Mouse (Mus musculus) heart, postnatal 0 days (tissue): Measurements from ENCODE around the gene Ern1. TPM values are rescaled to one million over a fixed set of nuclear protein-coding genes. Genes with fewer than 3 reads are reported as not detected.

Experiments
- ATAC-seq: fragments of 200-750 bp; cut with Nextera tagmentation; 2 replicates; pipeline ENCODE4 v1.8.0; 2017; ENCODE audit warnings: low read depth, moderate number of reproducible peaks, moderate library complexity; ENCODE audit not compliant: insufficient read depth
- DNase-seq: peaks from one replicate; pipeline ENCODE4 v3.0.0-alpha.2; 2016; ENCODE audit warnings: low spot score
- H3K27ac ChIP-seq: fragments of 300-500 bp; sonication (generic); 2 replicates; pipeline ENCODE4 v1.5.1; 2014; ENCODE audit warnings: low read depth, mild to moderate bottlenecking
- H3K27me3 ChIP-seq: fragments of 300-500 bp; sonication (generic); 2 replicates; pipeline ENCODE4 v1.6.1; 2014; ENCODE audit warnings: low read length, mixed read lengths; ENCODE audit not compliant: control insufficient read depth, insufficient read depth
- H3K36me3 ChIP-seq: fragments of 300-500 bp; sonication (generic); replicated peaks from 2 replicates; pipeline ENCODE4 v1.6.1; 2014; ENCODE audit warnings: low read length, mixed read lengths; ENCODE audit not compliant: control insufficient read depth, insufficient read depth
- H3K4me1 ChIP-seq: fragments of 300-500 bp; sonication (generic); 2 replicates; pipeline ENCODE4 v1.6.1; 2014; ENCODE audit warnings: antibody characterized with exemption; ENCODE audit not compliant: control insufficient read depth, insufficient read depth
- H3K4me2 ChIP-seq: fragments of 300-500 bp; sonication (generic); 2 replicates; pipeline ENCODE4 v1.6.1; 2014; ENCODE audit warnings: low read depth, mild to moderate bottlenecking, low read length, moderate library complexity
- H3K4me3 ChIP-seq: fragments of 300-500 bp; sonication (generic); 2 replicates; pipeline ENCODE4 v1.5.1; 2014; ENCODE audit warnings: low read depth, low read length
- H3K9ac ChIP-seq: fragments of 300-500 bp; sonication (generic); replicated peaks from 2 replicates; pipeline ENCODE4 v1.6.1; 2014; ENCODE audit warnings: low read depth, low read length, mixed read lengths
- H3K9me3 ChIP-seq: fragments of 300-500 bp; sonication (generic); replicated peaks from 2 replicates; pipeline ENCODE4 v1.6.1; 2016; ENCODE audit warnings: low read length; ENCODE audit not compliant: control insufficient read depth
- CTCF ChIP-seq: IDR thresholded peaks from 2 replicates; pipeline ENCODE4 v1.5.1; 2016; ENCODE audit warnings: antibody characterized with exemption, control low read depth, low read depth
- EP300 ChIP-seq: IDR thresholded peaks from 2 replicates; pipeline ENCODE4 v1.6.1; 2016; ENCODE audit warnings: antibody characterized with exemption, low read depth
- WGBS: fragments of 180-500 bp; shearing (Covaris S2); extraction: QIAGEN DNeasy Blood & Tissue Kit; methylation state at CpG from one replicate; pipeline ENCODE4 v1.1.7; 2014; 5-methylcytosine and 5-hydroxymethylcytosine counted together
- polyA plus RNA-seq: library from polyadenylated mRNA; unstranded; fragments of >200 nt; fragmentation: Nextera tagmentation; extraction: Ambion mirVana; gene quantifications from 2 replicates; pipeline ENCODE4 v1.2.1, GENCODE M21; 2015
- total RNA-seq: library from RNA; depleted of rRNA; stranded (reverse); fragments of >200 nt; gene quantifications from 2 replicates; pipeline ENCODE4 v1.2.3, GENCODE M21; 2014; ENCODE audit warnings: low replicate concordance; rRNA removed

The Ern1 gene
- total and polyA plus RNA-seq, 2 experiments from 2014 or later: 2.6 to 5.0 TPM

GRCm38 (mm10) chr11:106353188-106353587 lies 134.5 kb downstream of the Ern1 start, which contains the start of gene Scn4a:
TSS of gene Scn4a (minus strand) at chr11:106353288.
- no peak within 1 kb of the TSS for H3K9ac ChIP-seq
- H3K36me3 ChIP-seq: no peaks in the 10 kb centered on the region
- no peaks in the 10 kb centered on the region for H3K27me3 ChIP-seq
- no peak within 1 kb of the TSS for H3K4me2 ChIP-seq
- no peaks in the 10 kb centered on the region for H3K9me3 ChIP-seq
- H3K27ac ChIP-seq: no peak within 1 kb of the TSS
- peaks cover 10% of the 10 kb centered on the region for H3K4me1 ChIP-seq
- no peak within 1 kb of the TSS for H3K4me3 ChIP-seq
- TF ChIP-seq CTCF: no peak
- no peak for TF ChIP-seq EP300
- DNase-seq: no peak
- WGBS: 78% methylated on average over 12 of the region's 12 CpGs
- no peak for ATAC-seq

DNA sequence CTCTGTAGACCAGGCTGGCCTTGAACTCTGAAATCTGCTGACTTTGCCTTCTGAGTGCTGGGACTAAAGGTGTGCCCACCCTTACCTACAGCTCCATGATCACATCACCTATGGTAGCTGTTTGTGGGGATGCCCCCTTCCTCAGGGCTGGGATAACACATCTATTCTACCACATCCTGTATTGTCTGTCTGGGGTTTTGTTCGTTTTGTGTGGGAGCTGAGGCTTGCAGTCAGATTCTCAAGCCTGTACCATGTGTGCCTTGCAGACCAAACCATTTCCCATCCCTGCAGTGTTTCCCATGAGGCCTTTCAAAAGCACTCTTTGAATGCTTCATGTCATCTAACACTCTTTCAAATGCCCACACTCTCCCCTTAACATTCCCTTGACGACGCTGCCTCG lies 135.7 kb downstream of the Ern1 start:
- no peak overlapping the region for H3K9ac ChIP-seq
- no peak for DNase-seq
- H3K4me3 ChIP-seq: no peak overlapping the region
- H3K27ac ChIP-seq: no peak overlapping the region
- H3K27me3 ChIP-seq: no peaks in the 10 kb centered on the region
- ATAC-seq: no peak
- no peak overlapping the region for H3K4me2 ChIP-seq
- no peaks in the 10 kb centered on the region for H3K36me3 ChIP-seq
- H3K9me3 ChIP-seq: no peaks in the 10 kb centered on the region
- TF ChIP-seq CTCF (no peak), EP300 (no peak)
- WGBS: 53% methylated on average over 4 of the region's 4 CpGs
- H3K4me1 ChIP-seq: peaks cover 10% of the 10 kb centered on the region

DNA sequence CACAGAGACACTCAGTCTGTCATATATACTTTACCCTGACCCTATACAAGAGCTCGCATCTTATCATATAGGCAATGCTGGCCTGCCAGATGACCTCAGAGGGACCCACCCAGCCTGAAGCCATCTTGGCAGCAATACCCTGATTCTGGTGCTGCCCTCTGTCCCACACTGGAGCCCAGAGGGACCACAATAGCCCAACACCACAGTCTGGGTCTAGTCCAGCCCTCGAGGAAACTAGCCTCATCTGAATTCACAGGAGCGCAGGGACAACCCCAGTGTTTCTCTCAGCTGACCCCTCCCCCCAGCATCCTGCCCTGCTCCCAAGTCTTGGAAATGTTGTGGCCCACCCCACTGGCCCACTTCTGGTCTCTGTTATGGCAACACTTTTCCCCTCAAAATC lies 136.4 kb downstream of the Ern1 start:
- Histone ChIP-seq H3K9me3 (no peaks in the 10 kb centered on the region), H3K27me3 (no peaks in the 10 kb centered on the region), H3K4me2 (no peak overlapping the region), H3K9ac (no peak overlapping the region), H3K36me3 (no peaks in the 10 kb centered on the region), H3K4me1 (peaks cover 10% of the 10 kb centered on the region), H3K27ac (no peak overlapping the region), H3K4me3 (no peak overlapping the region)
- ATAC-seq (no peak), DNase-seq (no peak)
- TF ChIP-seq EP300: no peak
- no peak for TF ChIP-seq CTCF
- 66% methylated on average over 3 of the region's 3 CpGs for WGBS

DNA sequence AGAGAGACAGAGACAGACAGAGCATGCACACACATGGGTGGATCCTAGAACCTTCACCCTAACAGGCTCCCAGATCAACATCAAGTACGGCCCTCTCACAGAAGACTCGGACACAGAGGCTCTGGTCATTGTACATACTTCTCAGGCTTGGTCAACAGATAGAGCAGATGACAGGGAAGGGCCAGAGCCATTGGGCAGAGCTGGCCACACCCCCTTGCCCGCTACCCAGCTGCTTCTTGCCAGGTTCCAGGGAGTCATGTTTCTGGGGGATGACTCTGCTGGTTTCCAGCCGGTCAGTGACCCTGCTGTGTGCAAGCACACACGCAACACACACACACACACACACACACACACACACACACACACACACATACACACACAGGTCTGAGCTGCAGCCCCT lies 136.8 kb downstream of the Ern1 start:
- no peak overlapping the region for H3K4me3 ChIP-seq
- H3K27ac ChIP-seq: no peak overlapping the region
- WGBS: 67% methylated on average over 5 of the region's 5 CpGs
- H3K27me3 ChIP-seq: no peaks in the 10 kb centered on the region
- H3K4me2 ChIP-seq: no peak overlapping the region
- no peak overlapping the region for H3K9ac ChIP-seq
- no peaks in the 10 kb centered on the region for H3K9me3 ChIP-seq
- no peaks in the 10 kb centered on the region for H3K36me3 ChIP-seq
- TF ChIP-seq CTCF: no peak
- TF ChIP-seq EP300: no peak
- ATAC-seq (no peak; the same call in 1 of the 2 replicates), DNase-seq (no peak)
- peaks cover 7% of the 10 kb centered on the region for H3K4me1 ChIP-seq

- no peaks in the 10 kb centered on the region for H3K36me3 ChIP-seq
- no peaks in the 10 kb centered on the region for H3K4me1 ChIP-seq
- H3K9me3 ChIP-seq: no peaks in the 10 kb centered on the region
- no peak for DNase-seq
- H3K27me3 ChIP-seq: no peaks in the 10 kb centered on the region
- H3K27ac ChIP-seq: no peak overlapping the region
- TF ChIP-seq CTCF: no peak
- no peak for TF ChIP-seq EP300
- H3K4me2 ChIP-seq: no peak overlapping the region
- H3K4me3 ChIP-seq: no peak overlapping the region
- H3K9ac ChIP-seq: no peak overlapping the region
- no peak for ATAC-seq
- WGBS: 60% methylated on average over 6 of the region's 6 CpGs
Observed at GRCm38 (mm10) chr11:106349772-106350171, 137.9 kb downstream of the Ern1 start.

DNA sequence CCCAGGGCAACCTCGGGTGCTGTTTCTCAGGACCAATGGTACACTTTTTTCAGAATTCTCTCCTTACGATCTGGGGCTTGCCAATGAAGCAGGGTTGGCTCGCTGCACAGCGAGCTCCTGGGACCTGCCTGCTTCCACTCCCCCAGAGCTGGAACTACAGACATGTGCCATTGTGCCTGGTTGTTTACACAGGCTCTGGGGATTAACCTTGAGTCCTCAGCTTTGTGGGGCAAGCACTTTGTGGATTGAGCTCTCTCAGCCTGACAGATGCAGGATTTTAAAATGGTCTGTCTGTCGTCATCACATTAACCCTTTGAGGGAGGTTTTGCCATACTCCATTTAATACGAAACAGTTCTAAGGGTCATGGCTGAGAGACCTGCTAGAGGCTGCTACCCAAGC lies 142.7 kb downstream of the Ern1 start:
- no peaks in the 10 kb centered on the region for H3K9me3 ChIP-seq
- 0 out of 2 replicates have a peak, but pooled peaks cover 4% of the 10 kb centered on the region for H3K4me1 ChIP-seq
- no peaks in the 10 kb centered on the region for H3K36me3 ChIP-seq
- no peak overlapping the region for H3K4me3 ChIP-seq
- no peaks in the 10 kb centered on the region for H3K27me3 ChIP-seq
- 36% methylated on average over 6 of the region's 6 CpGs for WGBS
- ATAC-seq (no peak), DNase-seq (no peak)
- H3K9ac ChIP-seq: no peak overlapping the region
- TF ChIP-seq CTCF (no peak), EP300 (no peak)
- H3K4me2 ChIP-seq: no peak overlapping the region
- H3K27ac ChIP-seq: no peak overlapping the region

Other genes with a start within 250 kb of the Ern1 start
- gene Ftsj3, start 231.8 kb downstream of the Ern1 start, total RNA-seq: 21.2 and 32.7 TPM in 2 replicates
- gene Ftsj3, start 231.8 kb downstream of the Ern1 start, polyA plus RNA-seq: 19.2 and 23.1 TPM in 2 replicates
- gene Psmc5, start 231.7 kb downstream of the Ern1 start, total RNA-seq: 45.8 and 50.8 TPM in 2 replicates
- 208 and 210 TPM in 2 replicates for gene Psmc5, start 231.7 kb downstream of the Ern1 start, polyA plus RNA-seq
- gene Smarcd2, start 214.9 kb downstream of the Ern1 start, total RNA-seq: 32.9 and 43.0 TPM in 2 replicates
- gene Smarcd2, start 214.9 kb downstream of the Ern1 start, polyA plus RNA-seq: 10.5 and 10.7 TPM in 2 replicates
- gene Tcam1, start 211.2 kb downstream of the Ern1 start, total RNA-seq: not detected in 2 replicates
- 0.04 TPM in 1 of 2 replicates, not detected in the other for gene Tcam1, start 211.2 kb downstream of the Ern1 start, polyA plus RNA-seq
- gene Gh, start 186.0 kb downstream of the Ern1 start, total RNA-seq: not detected in 2 replicates
- gene Gh, start 186.0 kb downstream of the Ern1 start, polyA plus RNA-seq: not detected in 2 replicates
- gene Cd79b, start 173.1 kb downstream of the Ern1 start, total RNA-seq: 0.19 and 2.2 TPM in 2 replicates
- 1.2 and 1.3 TPM in 2 replicates for gene Cd79b, start 173.1 kb downstream of the Ern1 start, polyA plus RNA-seq
- gene Scn4a, start 134.6 kb downstream of the Ern1 start, total RNA-seq: 0.70 and 0.76 TPM in 2 replicates
- gene Scn4a, start 134.6 kb downstream of the Ern1 start, polyA plus RNA-seq: 0.23 and 0.51 TPM in 2 replicates
- gene Prr29, start 122.4 kb downstream of the Ern1 start, total RNA-seq: 0.50 TPM in 1 of 2 replicates, not detected in the other
- gene Prr29, start 122.4 kb downstream of the Ern1 start, polyA plus RNA-seq: 0.49 and 0.55 TPM in 2 replicates
- 66.6 and 76.3 TPM in 2 replicates for gene Icam2, start 99.8 kb downstream of the Ern1 start, total RNA-seq
- 72.9 and 74.9 TPM in 2 replicates for gene Icam2, start 99.8 kb downstream of the Ern1 start, polyA plus RNA-seq
- gene Tex2, start 125.6 kb upstream of the Ern1 start, total RNA-seq: 23.7 and 37.4 TPM in 2 replicates
- 14.0 and 14.5 TPM in 2 replicates for gene Tex2, start 125.6 kb upstream of the Ern1 start, polyA plus RNA-seq